Mouse (Mus musculus) brain, embryonic 14.5 days (tissue): ENCODE measurements around the gene Shank3.
A peak's percentile ranks its signal among the peaks of the same experiment; 100 is the strongest.

Experiments
- CTCF ChIP-seq: fragments of 200-500 bp; IDR thresholded peaks from 2 replicates; pipeline ENCODE4 v1.5.1; 2012; ENCODE audit warnings: inconsistent platforms, mild to moderate bottlenecking, moderate library complexity, borderline replicate concordance; ENCODE audit not compliant: insufficient read depth, insufficient read length; ENCODE audit errors: extremely low read depth
- POLR2A ChIP-seq: fragments of 200-500 bp; IDR thresholded peaks from 2 replicates; pipeline ENCODE4 v1.6.1; 2012; ENCODE audit warnings: mild to moderate bottlenecking, inconsistent platforms, borderline replicate concordance; ENCODE audit not compliant: poor library complexity, insufficient read depth, insufficient read length, severe bottlenecking; ENCODE audit errors: extremely low read depth

DNA sequence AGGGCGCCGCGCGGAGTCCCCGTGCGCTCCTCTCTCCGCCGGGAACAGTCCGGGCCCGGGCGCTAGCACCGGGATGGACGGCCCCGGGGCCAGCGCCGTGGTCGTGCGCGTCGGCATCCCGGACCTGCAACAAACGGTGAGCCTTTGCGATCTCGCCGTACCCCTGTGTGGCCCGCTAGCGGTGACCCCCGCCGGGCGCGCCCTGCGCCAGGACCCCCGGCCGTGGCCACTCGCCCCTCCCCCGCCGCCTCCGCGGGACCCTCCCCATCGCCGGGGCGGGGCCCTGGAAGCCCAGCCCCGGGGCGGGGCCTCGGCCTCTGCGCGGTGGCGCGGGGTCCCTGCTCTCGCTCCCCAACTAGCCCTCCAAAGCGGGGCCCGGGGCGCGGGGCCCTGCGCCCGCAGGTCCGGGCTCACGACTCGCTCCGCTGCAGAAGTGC, 379 bp downstream of the Shank3 start:
- TF ChIP-seq CTCF (no peak), POLR2A (peak; percentile 72)
